Mouse (Mus musculus) thymus, adult 2 months (tissue): Measurements from ENCODE around the gene Sigirr.

Source experiments
- CTCF ChIP-seq: fragments of 200-500 bp; IDR thresholded peaks from 2 replicates; pipeline ENCODE4 v1.5.1; 2012; ENCODE audit warnings: mild to moderate bottlenecking, control low read depth, low read length, moderate library complexity, borderline replicate concordance; ENCODE audit not compliant: control insufficient read depth, poor library complexity, insufficient read depth; ENCODE audit errors: extremely low read depth
- POLR2A ChIP-seq: fragments of 200-500 bp; IDR thresholded peaks from 2 replicates; pipeline ENCODE4 v1.6.1; 2012; ENCODE audit warnings: mild to moderate bottlenecking, low read length, control low read depth, moderate library complexity; ENCODE audit not compliant: control insufficient read depth, poor library complexity, insufficient read depth; ENCODE audit errors: extremely low read depth

GRCm38 (mm10) chr7:141131904-141132755 lies 31.8 kb upstream of the Sigirr start:
- no peak for TF ChIP-seq CTCF
- no peak for TF ChIP-seq POLR2A
